Mouse (Mus musculus) central nervous system, embryonic 14 days (tissue): ENCODE results near the gene Sec14l4. TPM values are rescaled to one million over a fixed set of nuclear protein-coding genes. Genes with fewer than 3 reads are reported as not detected.

ENCODE experiments used
- polyA plus RNA-seq: library from polyadenylated mRNA; depleted of rRNA; stranded (reverse); fragments of >200 nt; gene quantifications from 2 replicates; pipeline ENCODE4 v1.2.3, GENCODE M21; 2012; rRNA removed

Sec14l4 gene
- polyA plus RNA-seq = not detected in 2 replicates

GRCm38 (mm10) chr11:4031126-4031941 is at the start of gene Sec14l4:
TSS of gene Sec14l4 (plus strand) at chr11:4031462.

GRCm38 (mm10) chr11:3983291-3983862 is 47.9 kb upstream of the Sec14l4 start, which contains the start of gene Gal3st1:
TSS of gene Gal3st1 (plus strand) at chr11:3983636.

GRCm38 (mm10) chr11:4064627-4065122 is 33.4 kb downstream of the Sec14l4 start, which contains the start of gene Sec14l3:
TSS of gene Sec14l3 (plus strand) at chr11:4064841.

GRCm38 (mm10) chr11:4095171-4096053 is 64.2 kb downstream of the Sec14l4 start, which contains the start of gene Mtfp1:
TSS of gene Mtfp1 (minus strand) at chr11:4095445.

Other genes starting within 250 kb of the Sec14l4 start
- 18.2 and 19.4 TPM in 2 replicates for gene Osbp2, start 167.6 kb upstream of the Sec14l4 start, polyA plus RNA-seq
- gene 4921536K21Rik, start 136.4 kb upstream of the Sec14l4 start, polyA plus RNA-seq = 0.70 and 0.98 TPM in 2 replicates
- 16.0 and 17.2 TPM in 2 replicates for gene Dusp18, start 136.2 kb upstream of the Sec14l4 start, polyA plus RNA-seq
- 9.2 TPM in 2 replicates for gene Slc35e4, start 116.8 kb upstream of the Sec14l4 start, polyA plus RNA-seq
- gene Tcn2, start 99.3 kb upstream of the Sec14l4 start, polyA plus RNA-seq = 19.4 and 26.9 TPM in 2 replicates
- gene Pes1, start 67.5 kb upstream of the Sec14l4 start, polyA plus RNA-seq = 61.5 and 64.1 TPM in 2 replicates
- gene 4930556J24Rik, start 54.7 kb upstream of the Sec14l4 start, polyA plus RNA-seq = 0.08 TPM in 1 of 2 replicates, not detected in the other
- 2.5 and 4.3 TPM in 2 replicates for gene Gal3st1, start 47.8 kb upstream of the Sec14l4 start, polyA plus RNA-seq
- gene Sec14l3, start 33.4 kb downstream of the Sec14l4 start, polyA plus RNA-seq = 0.11 and 0.22 TPM in 2 replicates
- 5.5 and 5.7 TPM in 2 replicates for gene Mtfp1, start 64.0 kb downstream of the Sec14l4 start, polyA plus RNA-seq
- 4.5 and 6.8 TPM in 2 replicates for gene Sec14l2, start 92.0 kb downstream of the Sec14l4 start, polyA plus RNA-seq
- 62.6 and 66.7 TPM in 2 replicates for gene Rnf215, start 103.7 kb downstream of the Sec14l4 start, polyA plus RNA-seq
- 13.8 and 16.7 TPM in 2 replicates for gene Ccdc157, start 128.8 kb downstream of the Sec14l4 start, polyA plus RNA-seq
- gene Sf3a1, start 128.9 kb downstream of the Sec14l4 start, polyA plus RNA-seq = 86.8 and 88.9 TPM in 2 replicates
- gene Tbc1d10a, start 155.3 kb downstream of the Sec14l4 start, polyA plus RNA-seq = 38.0 and 43.3 TPM in 2 replicates
- gene Castor1, start 186.8 kb downstream of the Sec14l4 start, polyA plus RNA-seq = 1.4 and 3.1 TPM in 2 replicates
- gene Osm, start 205.0 kb downstream of the Sec14l4 start, polyA plus RNA-seq = 0.17 and 0.36 TPM in 2 replicates
- 0.10 and 0.16 TPM in 2 replicates for gene Lif, start 226.1 kb downstream of the Sec14l4 start, polyA plus RNA-seq